Mouse (Mus musculus) forebrain, embryonic 14.5 days (tissue): ENCODE data around the gene A230050P20Rik. TPM values are rescaled to one million over a fixed set of nuclear protein-coding genes. Genes with fewer than 3 reads are reported as not detected.
"Not testable (repeated sequence)": the region's sequence is repeated elsewhere in the genome, so short reads cannot be mapped to it uniquely, and the experiment has no call there.

ENCODE experiments used
- ATAC-seq: fragments of 200-750 bp; cut with Nextera tagmentation; 2 replicates; pipeline ENCODE4 v1.8.0; 2017; ENCODE audit warnings: mild to moderate bottlenecking, moderate library complexity
- DNase-seq: peaks from one replicate; pipeline ENCODE4 v3.0.0-alpha.2; 2015; ENCODE audit warnings: low spot score
- H3K27ac ChIP-seq: fragments of 300-500 bp; sonication (generic); 2 replicates; pipeline ENCODE4 v1.5.1; 2014; ENCODE audit warnings: low read depth, mild to moderate bottlenecking, control low read depth, low read length, moderate library complexity
- H3K27me3 ChIP-seq: fragments of 300-500 bp; sonication (generic); replicated peaks from 2 replicates; pipeline ENCODE4 v1.6.1; 2014; ENCODE audit warnings: low read length, control low read depth, mixed read lengths; ENCODE audit not compliant: control insufficient read depth, insufficient read depth
- H3K36me3 ChIP-seq: fragments of 300-500 bp; sonication (generic); 2 replicates; pipeline ENCODE4 v1.6.1; 2014; ENCODE audit warnings: low read length, control low read depth; ENCODE audit not compliant: control insufficient read depth, insufficient read depth
- H3K4me1 ChIP-seq: fragments of 300-500 bp; sonication (generic); 2 replicates; pipeline ENCODE4 v1.6.1; 2014; ENCODE audit warnings: antibody characterized with exemption, low read length, control low read depth; ENCODE audit not compliant: control insufficient read depth, insufficient read depth
- H3K4me2 ChIP-seq: fragments of 300-500 bp; sonication (generic); 2 replicates; pipeline ENCODE4 v1.6.1; 2014; ENCODE audit warnings: mild to moderate bottlenecking, control low read depth, low read length
- H3K4me3 ChIP-seq: fragments of 300-500 bp; sonication (generic); 2 replicates; pipeline ENCODE4 v1.5.1; 2014; ENCODE audit warnings: low read depth, low read length, control low read depth
- H3K9ac ChIP-seq: fragments of 300-500 bp; sonication (generic); 2 replicates; pipeline ENCODE4 v1.6.1; 2014; ENCODE audit warnings: mild to moderate bottlenecking, low read length, control low read depth, moderate library complexity
- H3K9me3 ChIP-seq: fragments of 300-500 bp; sonication (generic); replicated peaks from 2 replicates; pipeline ENCODE4 v1.6.1; 2016; ENCODE audit warnings: low read length, control low read depth, mixed read lengths; ENCODE audit not compliant: control insufficient read depth
- WGBS: fragments of 180-500 bp; shearing (Covaris S2); extraction: QIAGEN DNeasy Blood & Tissue Kit; methylation state at CpG from one replicate; pipeline ENCODE4 v1.1.7; 2014; 5-methylcytosine and 5-hydroxymethylcytosine counted together
- polyA plus RNA-seq: library from polyadenylated mRNA; unstranded; fragments of >200 nt; fragmentation: Nextera tagmentation; extraction: Ambion mirVana; gene quantifications from 2 replicates; pipeline ENCODE4 v1.2.1, GENCODE M21; 2014

The A230050P20Rik gene
- polyA plus RNA-seq, result 0.62 and 1.2 TPM in 2 replicates

DNA sequence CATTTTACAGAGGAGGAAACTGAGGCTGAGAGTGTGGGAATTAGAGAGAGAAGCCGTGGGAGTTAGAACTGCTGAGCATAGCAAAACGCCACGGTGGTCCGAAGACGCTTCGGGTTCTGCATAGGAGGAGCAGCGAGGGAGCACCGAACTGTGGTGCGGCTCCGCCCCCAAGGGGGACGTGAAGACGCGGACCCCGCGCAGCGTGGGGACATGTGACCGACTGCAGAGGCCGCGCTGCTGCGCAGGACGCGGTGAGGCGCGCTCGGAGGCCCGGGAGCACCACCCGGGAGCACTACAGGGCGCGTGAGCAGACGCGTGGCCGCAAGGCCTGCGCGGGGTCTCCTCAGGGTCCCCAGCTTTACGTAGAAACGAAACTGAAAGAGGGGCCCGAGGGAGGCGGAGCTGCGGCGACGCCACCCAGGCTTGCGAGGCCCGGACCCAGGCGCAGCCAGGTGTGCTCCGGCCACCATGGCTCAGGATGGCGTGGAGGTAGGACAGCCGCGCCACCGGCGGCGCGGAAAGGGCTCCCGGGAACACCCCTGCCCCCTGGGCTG, at the start of gene A230050P20Rik:
TSS of gene A230050P20Rik (plus strand) at position 195 of the 554 bp plus-strand sequence.
- H3K9ac ChIP-seq, result peak within 1 kb of the TSS; percentile 8; the same call in 1 of the 2 replicates
- peak within 1 kb of the TSS; percentile 21 for H3K4me3 ChIP-seq
- DNase-seq (no peak), ATAC-seq (no peak)
- H3K27me3 ChIP-seq, result peaks cover 34% of the 10 kb centered on the region
- H3K4me1 ChIP-seq, result no peaks in the 10 kb centered on the region
- no peak within 1 kb of the TSS for H3K27ac ChIP-seq
- peak within 1 kb of the TSS; percentile 33 for H3K4me2 ChIP-seq
- H3K9me3 ChIP-seq, result no peaks in the 10 kb centered on the region
- 11% methylated on average over 53 of the region's 53 CpGs for WGBS
- H3K36me3 ChIP-seq, result no peaks in the 10 kb centered on the region

GRCm38 (mm10) chr9:20820001-20820400, 48.4 kb upstream of the A230050P20Rik start:
- no peak overlapping the region for H3K9ac ChIP-seq

DNA sequence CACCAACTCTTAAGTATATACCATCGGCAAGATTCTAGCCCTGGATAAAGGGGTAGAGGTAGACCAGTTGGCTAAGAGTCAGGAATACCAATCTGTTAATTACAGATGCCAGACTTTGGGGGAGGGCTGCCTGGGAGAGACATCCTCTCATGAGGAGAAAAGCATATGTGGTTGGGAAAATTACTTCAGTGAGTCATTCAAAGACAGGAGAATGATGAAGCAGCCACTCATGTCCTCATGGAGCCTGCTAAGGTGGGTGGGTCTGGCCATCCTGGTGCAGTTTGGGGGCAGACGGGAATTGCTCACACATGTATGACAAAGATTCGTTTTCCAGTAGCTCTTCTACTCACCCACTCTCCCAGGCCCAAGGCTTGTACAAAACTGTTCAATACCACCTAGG, 45.6 kb upstream of the A230050P20Rik start:
- H3K36me3 ChIP-seq, result no peaks in the 10 kb centered on the region
- H3K9me3 ChIP-seq, result no peaks in the 10 kb centered on the region
- no peak overlapping the region for H3K4me2 ChIP-seq
- H3K27me3 ChIP-seq, result no peaks in the 10 kb centered on the region
- H3K27ac ChIP-seq, result no peak overlapping the region
- H3K9ac ChIP-seq, result no peak overlapping the region
- no peak overlapping the region for H3K4me3 ChIP-seq
- 73% methylated on average over 3 of the region's 3 CpGs for WGBS
- ATAC-seq, result no peak
- no peak for DNase-seq
- H3K4me1 ChIP-seq, result no peaks in the 10 kb centered on the region

More at GRCm38 (mm10) chr9:20820001-20820400, 48.4 kb upstream of the A230050P20Rik start:
- no peak for DNase-seq
- Histone ChIP-seq H3K9me3 (no peaks in the 10 kb centered on the region), H3K4me1 (peaks cover under 1% of the 10 kb centered on the region; the same call in 1 of the 2 replicates), H3K36me3 (no peaks in the 10 kb centered on the region), H3K27me3 (peaks cover 2% of the 10 kb centered on the region; the same call in 1 of the 2 replicates), H3K27ac (no peak overlapping the region), H3K4me3 (no peak overlapping the region), H3K4me2 (no peak overlapping the region)
- 79% methylated on average over 5 of the region's 5 CpGs for WGBS
- no peak for ATAC-seq

DNA sequence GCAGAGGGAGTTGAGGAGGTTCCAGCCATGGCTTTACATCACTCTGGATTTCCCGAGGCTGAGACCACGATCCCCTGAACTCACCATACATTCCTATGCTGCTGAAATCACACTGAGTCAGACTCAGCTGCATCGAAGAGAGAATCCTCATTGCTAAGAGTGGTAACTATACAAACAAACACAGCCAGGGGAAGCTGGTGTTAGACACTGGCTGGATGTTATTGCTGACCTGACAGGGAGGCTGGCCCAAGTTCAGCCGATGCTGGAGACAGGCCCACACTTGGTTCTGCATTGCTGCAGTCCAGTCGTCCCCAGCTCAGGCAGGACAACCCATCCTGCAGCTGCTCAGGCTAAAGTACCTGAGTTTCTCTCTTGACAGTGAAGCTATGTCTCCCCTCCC, 42.7 kb upstream of the A230050P20Rik start:
- no peak overlapping the region for H3K27ac ChIP-seq
- no peak overlapping the region for H3K9ac ChIP-seq
- no peak overlapping the region for H3K4me2 ChIP-seq
- no peaks in the 10 kb centered on the region for H3K27me3 ChIP-seq
- 79% methylated on average over 5 of the region's 5 CpGs for WGBS
- H3K36me3 ChIP-seq, result no peaks in the 10 kb centered on the region
- ATAC-seq (no peak), DNase-seq (no peak)
- no peaks in the 10 kb centered on the region for H3K4me1 ChIP-seq
- H3K9me3 ChIP-seq, result no peaks in the 10 kb centered on the region
- H3K4me3 ChIP-seq, result no peak overlapping the region

DNA sequence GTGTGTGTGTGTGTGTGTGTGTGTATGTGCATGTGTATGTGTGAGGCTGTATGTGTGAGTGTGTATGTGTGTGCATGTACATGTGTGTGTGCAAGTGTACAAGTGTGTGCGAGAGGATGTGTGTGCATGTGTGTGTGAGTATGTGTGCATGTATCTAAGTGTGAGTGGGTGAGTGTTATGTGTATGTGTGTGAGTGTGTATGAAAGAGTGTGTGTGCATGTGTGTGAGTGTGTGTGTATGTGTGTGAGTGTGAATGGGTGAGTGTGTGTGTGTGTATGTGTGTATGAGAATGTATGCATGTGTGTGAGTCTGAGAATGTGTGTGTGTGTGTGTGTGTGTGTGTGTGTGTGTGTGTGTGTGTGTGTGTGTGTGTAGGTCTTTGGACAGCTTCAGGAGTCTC, 40.3 kb upstream of the A230050P20Rik start:
- H3K9ac ChIP-seq, result no peak overlapping the region
- WGBS, result 100% methylated on average over 1 of the region's 1 CpGs
- H3K36me3 ChIP-seq, result no peaks in the 10 kb centered on the region
- H3K27ac ChIP-seq, result no peak overlapping the region
- no peaks in the 10 kb centered on the region for H3K4me1 ChIP-seq
- no peak overlapping the region for H3K4me3 ChIP-seq
- H3K27me3 ChIP-seq, result no peaks in the 10 kb centered on the region
- no peaks in the 10 kb centered on the region for H3K9me3 ChIP-seq
- DNase-seq, result no peak
- H3K4me2 ChIP-seq, result no peak overlapping the region
- no peak for ATAC-seq

DNA sequence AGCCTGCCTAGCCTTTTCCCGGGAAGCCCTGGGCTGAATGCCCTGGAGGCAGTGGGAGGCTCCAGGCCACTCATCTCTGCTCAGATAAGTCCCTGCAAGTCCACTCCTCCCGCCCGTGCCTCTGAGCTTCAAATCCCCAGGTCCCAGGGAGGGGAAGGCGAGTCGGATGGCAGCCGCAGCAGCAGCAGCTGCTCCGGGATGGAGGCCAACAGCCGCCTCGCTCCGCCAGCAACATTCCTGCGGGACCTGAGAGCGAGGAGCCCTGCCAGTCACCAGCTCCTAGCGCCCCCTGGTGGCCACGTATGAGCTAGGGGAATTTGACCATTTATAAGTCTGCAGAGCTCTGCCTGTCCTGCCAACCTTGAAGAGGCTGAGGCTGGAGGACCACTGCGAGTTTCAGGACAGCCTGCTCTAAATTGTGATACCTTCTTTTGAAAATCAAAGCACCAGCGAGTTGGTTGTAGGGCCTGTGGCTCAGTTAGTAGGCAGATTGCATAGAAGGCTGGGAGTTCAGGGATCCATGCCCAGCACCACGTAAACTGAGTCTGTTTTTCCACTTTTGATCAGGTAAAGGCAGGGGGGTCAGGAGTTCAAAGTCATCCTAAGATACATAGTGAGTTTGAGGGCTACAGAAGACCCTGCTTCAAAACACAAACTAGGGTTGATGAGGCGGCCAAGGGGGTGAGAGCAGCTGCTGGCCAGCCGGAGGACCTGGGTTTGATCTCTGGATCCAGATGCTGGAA, 37.4 kb upstream of the A230050P20Rik start:
- H3K36me3 ChIP-seq, result no peaks in the 10 kb centered on the region
- no peaks in the 10 kb centered on the region for H3K9me3 ChIP-seq
- WGBS, result 15% methylated on average over 19 of the region's 19 CpGs
- DNase-seq, result peak; percentile 96
- ATAC-seq, result peak; percentile 95
- peak overlapping the region; percentile 29; the same call in 1 of the 2 replicates for H3K9ac ChIP-seq
- H3K4me1 ChIP-seq, result no peaks in the 10 kb centered on the region
- H3K27ac ChIP-seq, result no peak overlapping the region
- H3K4me2 ChIP-seq, result no peak overlapping the region
- H3K4me3 ChIP-seq, result no peak overlapping the region
- H3K27me3 ChIP-seq, result no peaks in the 10 kb centered on the region

DNA sequence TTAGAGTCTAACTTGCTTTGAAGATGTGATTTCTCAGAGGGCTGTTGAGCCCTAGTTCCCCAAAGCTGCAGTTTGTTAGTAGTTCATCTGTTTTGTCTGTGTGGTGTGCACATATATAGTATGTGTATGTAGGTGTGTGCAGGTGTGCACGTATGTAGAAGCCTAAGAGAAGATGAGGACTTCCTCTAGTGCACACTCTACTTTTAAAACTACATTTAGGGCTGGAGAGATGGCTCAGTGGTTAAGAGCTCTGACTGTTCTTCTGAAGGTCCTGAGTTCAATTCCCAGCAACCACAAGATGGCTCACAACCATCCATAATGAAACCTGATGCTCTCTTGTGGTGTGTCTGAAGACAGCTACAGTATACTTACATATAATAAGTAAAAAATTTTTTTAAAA, 33.6 kb upstream of the A230050P20Rik start:
- Histone ChIP-seq H3K4me2 (no peak overlapping the region), H3K9ac (no peak overlapping the region), H3K4me3 (no peak overlapping the region), H3K9me3 (no peaks in the 10 kb centered on the region), H3K4me1 (no peaks in the 10 kb centered on the region), H3K27me3 (no peaks in the 10 kb centered on the region), H3K36me3 (no peaks in the 10 kb centered on the region), H3K27ac (no peak overlapping the region)
- ATAC-seq (no peak), DNase-seq (no peak)
- 77% methylated on average over 1 of the region's 1 CpGs for WGBS

DNA sequence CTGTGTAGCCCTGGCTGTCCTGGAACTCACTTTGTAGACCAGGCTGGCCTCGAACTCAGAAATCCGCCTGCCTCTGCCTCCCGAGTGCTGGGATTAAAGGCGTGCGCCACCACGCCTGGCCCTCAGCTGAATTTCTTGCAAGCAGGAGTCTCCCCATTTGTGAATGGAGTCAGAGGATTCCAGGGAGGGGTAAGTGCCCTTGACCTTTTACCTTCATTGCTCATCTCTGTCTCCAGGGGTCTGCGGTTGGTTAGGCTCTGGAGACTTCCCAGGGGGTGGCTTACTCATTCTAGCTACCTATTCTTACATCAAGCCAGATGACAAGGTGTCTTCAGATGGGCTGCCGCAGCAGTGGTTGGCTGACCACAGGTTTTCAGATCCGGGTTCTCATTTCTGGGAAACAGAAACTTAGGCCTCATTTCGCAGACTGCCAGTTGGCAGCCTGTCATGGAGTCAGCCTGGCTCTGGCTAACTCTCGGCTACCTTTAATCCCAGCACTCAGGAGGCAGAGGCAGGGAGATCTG, 32.9 kb upstream of the A230050P20Rik start:
- WGBS, result 92% methylated on average over 11 of the region's 11 CpGs
- H3K4me1 ChIP-seq, result not testable (repeated sequence)

More for the DNA sequence above, 32.9 kb upstream of the A230050P20Rik start:
- not testable (repeated sequence) for H3K4me3 ChIP-seq, H3K9ac ChIP-seq, DNase-seq, H3K4me2 ChIP-seq, ATAC-seq, H3K36me3 ChIP-seq, H3K9me3 ChIP-seq, H3K27me3 ChIP-seq, H3K27ac ChIP-seq
